Mouse (Mus musculus): ENCODE data around the gene Fbxo41.
"Not testable (repeated sequence)": the region's sequence is repeated elsewhere in the genome, so short reads cannot be mapped to it uniquely, and the experiment has no call there.

The Fbxo41 gene

GRCm38 (mm10) chr6:85450697-85451663 lies 51.8 kb downstream of the Fbxo41 start, which contains the start of gene Cct7:
Gene Cct7 (plus strand): TSS chr6:85451514.
- intact Hi-C loops (cut with DNase I) = no loop called here

GRCm38 (mm10) chr6:85450140-85450539 lies 52.7 kb downstream of the Fbxo41 start:
- intact Hi-C loops (cut with DNase I) = not testable (repeated sequence)

- intact Hi-C loops (cut with DNase I) = no loop called here
These were observed 55.4 kb downstream of the Fbxo41 start for GRCm38 (mm10) chr6:85447351-85447750.

GRCm38 (mm10) chr6:85445286-85445685 lies 57.5 kb downstream of the Fbxo41 start:
- intact Hi-C loops (cut with DNase I) = no loop called here

- intact Hi-C loops (cut with DNase I) = no loop called here
These were observed 58.4 kb downstream of the Fbxo41 start for GRCm38 (mm10) chr6:85444266-85444965.

- intact Hi-C loops (cut with DNase I) = no loop called here
These were observed 59.1 kb downstream of the Fbxo41 start for GRCm38 (mm10) chr6:85443488-85444233.

- intact Hi-C loops (cut with DNase I) = no loop called here
These were observed 61.7 kb downstream of the Fbxo41 start for GRCm38 (mm10) chr6:85441142-85441541.

GRCm38 (mm10) chr6:85436631-85437030 lies 66.2 kb downstream of the Fbxo41 start:
- intact Hi-C loops (cut with DNase I) = no loop called here

- intact Hi-C loops (cut with DNase I) = no loop called here
These were observed 66.6 kb downstream of the Fbxo41 start for GRCm38 (mm10) chr6:85436204-85436603.

- intact Hi-C loops (cut with DNase I) = no loop called here
These were observed 68.9 kb downstream of the Fbxo41 start for GRCm38 (mm10) chr6:85433865-85434264.

GRCm38 (mm10) chr6:85431842-85432431 lies 70.9 kb downstream of the Fbxo41 start, which contains the start of gene Smyd5:
Gene Smyd5 (plus strand): TSS chr6:85431989.
- intact Hi-C loops (cut with DNase I) = no loop called here

- intact Hi-C loops (cut with DNase I) = no loop called here
These were observed 71.4 kb downstream of the Fbxo41 start for GRCm38 (mm10) chr6:85431274-85431841.

GRCm38 (mm10) chr6:85423836-85424379 lies 78.9 kb downstream of the Fbxo41 start, which contains the start of gene Noto:
Gene Noto (plus strand): TSS chr6:85423886.
- intact Hi-C loops (cut with DNase I) = no loop called here

Data from adrenal gland (tissue).